Mouse (Mus musculus) retina, adult 2 months (tissue): ENCODE measurements around the gene Dennd4a.
"Not testable (repeated sequence)": the region's sequence is repeated elsewhere in the genome, so short reads cannot be mapped to it uniquely, and the experiment has no call there.

ENCODE experiments used
- DNase-seq: peaks from one replicate; pipeline ENCODE4 v3.0.0-alpha.2; 2012; ENCODE audit warnings: low read depth, low spot score

Dennd4a gene

GRCm38 (mm10) chr9:64811538-64812474 is 666 bp downstream of the Dennd4a start:
- peak; percentile 36 for DNase-seq

DNA sequence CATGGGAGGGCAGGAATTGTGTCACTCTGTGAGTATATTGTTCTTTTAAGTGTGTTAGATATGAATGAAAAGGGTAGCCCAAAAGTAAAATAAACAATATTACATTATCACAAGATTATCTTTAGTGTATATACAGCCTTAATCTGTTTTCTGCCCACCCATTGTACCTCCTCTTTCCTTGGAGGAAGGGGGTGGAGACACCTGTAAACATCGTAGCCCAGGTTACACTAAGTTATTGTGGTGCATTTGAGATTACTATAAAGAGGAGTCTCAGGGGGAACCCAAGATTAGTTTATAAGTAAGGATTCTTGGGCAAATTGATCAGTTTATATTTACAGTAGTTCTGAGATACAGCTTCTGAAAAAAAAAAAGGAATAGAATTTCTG is 1.3 kb downstream of the Dennd4a start:
- no peak for DNase-seq

- no peak for DNase-seq
Observed at GRCm38 (mm10) chr9:64814273-64814672, 3.1 kb downstream of the Dennd4a start.

- not testable (repeated sequence) for DNase-seq
Observed at GRCm38 (mm10) chr9:64819686-64820085, 8.5 kb downstream of the Dennd4a start.

DNA sequence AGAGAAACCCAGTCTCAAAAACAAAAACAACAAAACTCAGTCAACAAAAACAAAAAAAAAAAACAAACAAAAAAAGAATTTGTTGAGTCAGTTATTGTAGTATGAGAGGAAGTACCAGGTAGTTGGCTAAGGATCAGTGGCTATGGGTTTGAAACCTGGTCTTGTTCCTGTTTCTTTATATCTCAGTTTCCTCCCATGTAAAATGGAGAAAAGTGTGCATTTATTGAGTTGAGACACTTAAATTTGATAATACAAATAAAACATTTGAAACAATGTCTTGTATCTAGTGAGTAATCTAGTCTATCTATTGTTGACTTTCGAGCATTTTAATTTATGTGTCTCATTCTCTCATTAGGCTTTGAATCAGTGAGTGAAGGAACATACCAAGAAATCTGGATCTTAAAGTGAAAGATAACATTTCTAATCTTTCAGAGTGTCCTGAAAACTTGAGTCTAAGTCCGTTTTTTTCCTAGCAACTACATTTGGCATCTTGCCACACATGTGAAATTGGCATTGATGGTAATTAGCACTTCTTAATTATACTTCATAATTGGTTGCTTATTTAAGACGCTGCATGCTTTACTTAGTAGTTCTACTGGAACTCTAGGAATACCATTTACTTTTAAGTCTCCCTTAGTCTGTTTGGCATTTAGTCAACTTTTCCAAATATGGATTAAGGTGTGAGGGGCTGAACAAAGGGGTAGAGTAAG is 9.1 kb downstream of the Dennd4a start:
- DNase-seq = no peak

- no peak for DNase-seq
Observed at GRCm38 (mm10) chr9:64822235-64822634, 11.1 kb downstream of the Dennd4a start.

DNA sequence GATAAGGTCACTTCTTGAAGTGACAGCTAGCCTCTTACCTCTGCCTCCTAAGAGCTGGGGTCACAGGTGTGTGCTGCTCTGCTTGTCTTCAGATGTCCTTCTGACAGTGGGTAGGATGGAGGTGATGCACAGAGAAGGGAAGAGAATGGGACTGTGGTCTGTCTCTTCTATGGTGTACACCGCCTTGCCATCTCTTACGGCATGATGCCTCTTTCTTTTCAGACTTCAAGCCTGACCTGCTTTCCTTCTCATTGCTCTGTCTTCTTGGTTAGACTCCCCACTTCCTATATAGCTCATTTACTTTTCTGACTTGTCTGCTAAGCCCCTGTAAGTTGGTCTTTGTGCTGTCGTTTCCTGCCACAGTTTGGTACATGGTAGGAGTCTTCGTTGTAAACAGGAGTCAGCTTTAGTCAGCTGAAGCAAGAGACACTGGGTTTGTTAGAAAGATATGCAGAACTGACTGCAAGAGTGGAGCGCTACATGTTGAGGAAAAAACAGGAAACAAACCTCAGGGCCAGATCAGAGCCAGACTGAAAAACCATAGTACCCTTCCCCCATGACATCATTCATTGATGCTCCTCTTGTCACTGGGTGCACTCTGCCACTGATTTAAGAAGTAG is 13.4 kb downstream of the Dennd4a start:
- no peak for DNase-seq

DNA sequence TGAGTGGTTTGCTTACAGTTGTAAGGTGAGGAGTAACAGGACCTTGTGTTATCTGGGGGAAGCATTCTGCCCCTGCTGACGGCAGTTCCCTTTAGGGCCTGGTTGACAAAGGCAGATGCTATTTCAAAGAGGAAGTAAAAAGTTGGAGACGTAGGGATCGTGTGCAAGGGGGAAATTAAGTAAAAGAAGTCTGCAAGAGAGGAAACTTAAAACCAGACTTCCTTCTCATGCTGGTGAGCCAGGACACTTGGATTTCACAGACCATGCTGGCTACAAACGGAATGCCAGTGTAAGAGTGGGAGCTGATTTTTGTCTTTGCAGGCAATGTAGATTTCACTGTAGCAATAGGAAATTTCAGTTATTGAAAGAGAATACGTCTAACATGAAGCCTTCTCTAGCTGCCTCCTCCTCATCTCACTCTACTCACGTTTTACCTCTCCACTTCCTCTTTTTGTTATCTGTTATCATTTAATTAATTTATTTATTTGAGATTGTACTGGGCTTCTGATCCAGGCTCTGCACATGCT is 19.0 kb downstream of the Dennd4a start:
- DNase-seq = no peak

DNA sequence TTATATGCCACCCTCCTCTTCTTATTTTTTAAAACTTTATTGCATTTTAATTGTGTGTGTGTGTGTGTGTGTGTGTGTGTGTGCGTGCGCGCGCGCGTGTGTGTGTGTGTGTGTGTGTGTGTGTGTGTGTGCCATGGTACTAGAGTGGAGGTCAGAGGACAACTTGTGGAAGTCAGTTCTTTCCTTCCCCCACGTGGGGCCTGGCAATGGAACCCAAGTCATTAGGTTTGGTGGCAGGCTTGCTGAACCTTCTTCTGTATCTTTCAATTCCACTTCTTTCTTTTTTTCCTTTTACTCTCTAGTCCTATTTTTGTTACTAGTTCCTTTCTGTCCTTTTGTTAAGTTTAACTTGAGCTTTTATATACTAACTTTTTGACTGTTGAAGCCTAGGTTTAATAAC is 19.5 kb downstream of the Dennd4a start:
- DNase-seq = no peak

GRCm38 (mm10) chr9:64831760-64832159 is 20.6 kb downstream of the Dennd4a start:
- DNase-seq = no peak

GRCm38 (mm10) chr9:64834418-64834817 is 23.3 kb downstream of the Dennd4a start:
- DNase-seq = no peak

DNA sequence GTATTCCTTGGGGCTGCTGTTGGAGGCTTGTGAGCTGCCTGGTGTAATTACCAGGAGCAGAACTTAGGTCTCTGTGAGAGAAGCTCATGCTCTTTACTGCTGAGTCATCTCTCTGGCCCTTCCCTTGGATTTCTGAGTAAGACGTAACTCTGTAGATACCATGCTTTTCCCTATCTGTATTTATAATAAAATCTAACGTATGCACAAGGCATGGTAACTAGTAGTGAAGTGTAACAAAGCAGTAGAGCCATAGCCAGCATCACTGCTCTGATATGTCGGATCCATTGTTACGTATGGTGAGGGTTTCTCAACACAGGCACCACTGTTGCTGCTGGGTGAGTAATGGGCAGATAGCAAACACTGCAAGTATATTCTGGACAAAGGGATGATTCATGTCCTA is 34.2 kb downstream of the Dennd4a start:
- no peak for DNase-seq

DNA sequence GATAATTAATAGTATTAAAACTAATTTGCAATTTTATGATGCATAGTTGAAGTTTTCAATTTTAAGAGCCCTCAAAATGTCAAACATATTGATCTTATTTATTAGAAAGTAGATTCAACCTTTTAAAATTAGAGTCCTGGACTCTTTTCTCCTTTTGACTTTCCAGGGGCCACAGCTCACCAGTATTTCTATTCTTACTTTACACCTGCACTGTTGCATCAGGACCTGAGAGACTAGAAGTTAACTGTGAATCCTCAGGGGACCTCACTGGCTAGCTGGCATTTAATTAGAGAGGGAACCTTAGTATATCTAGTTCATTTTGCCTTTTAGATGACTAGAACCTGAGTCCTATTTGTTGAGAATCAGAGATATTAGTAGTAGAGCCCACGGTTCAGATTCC is 38.4 kb downstream of the Dennd4a start:
- DNase-seq = no peak

DNA sequence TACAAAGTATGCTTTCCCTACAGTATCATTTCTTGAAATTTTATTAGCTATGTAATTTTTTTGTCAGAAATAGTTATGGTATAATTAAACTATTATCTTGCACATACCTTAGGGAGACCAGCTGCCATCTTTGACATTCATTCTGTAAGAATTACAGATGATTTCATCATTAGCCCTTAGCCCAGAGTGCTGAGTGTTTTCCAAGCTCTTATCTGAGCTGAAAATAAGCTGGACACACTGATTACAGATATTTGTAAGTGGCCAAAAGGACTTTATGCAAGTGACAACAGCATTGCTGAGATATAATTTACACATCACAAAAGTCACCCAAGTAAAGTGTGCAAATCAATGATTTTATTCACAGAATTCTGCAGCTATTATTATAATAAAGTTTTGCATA is 48.9 kb downstream of the Dennd4a start:
- DNase-seq = no peak

- no peak for DNase-seq
Observed at GRCm38 (mm10) chr9:64862687-64863086, 51.5 kb downstream of the Dennd4a start.

DNA sequence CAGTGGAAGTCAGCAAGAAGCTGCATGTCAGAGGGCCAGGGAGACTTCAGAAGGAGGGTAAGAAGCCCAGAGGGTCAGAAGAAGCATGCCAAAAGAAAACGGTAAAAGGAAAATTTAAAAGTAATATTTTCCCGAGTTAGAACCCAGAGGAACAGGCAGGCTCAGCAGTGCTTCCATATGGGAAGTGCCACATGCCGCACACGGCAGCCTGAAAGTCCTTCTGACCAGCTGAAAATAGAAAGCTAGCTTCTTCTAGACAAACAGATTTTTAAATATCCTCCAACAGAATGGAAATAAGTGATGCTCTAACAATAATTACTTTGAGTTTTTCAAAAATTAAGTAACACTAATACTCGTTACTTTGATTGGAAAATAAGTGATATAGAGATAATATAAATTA is 74.9 kb downstream of the Dennd4a start:
- no peak for DNase-seq

GRCm38 (mm10) chr9:64896605-64897004 is 85.5 kb downstream of the Dennd4a start:
- DNase-seq = no peak

DNA sequence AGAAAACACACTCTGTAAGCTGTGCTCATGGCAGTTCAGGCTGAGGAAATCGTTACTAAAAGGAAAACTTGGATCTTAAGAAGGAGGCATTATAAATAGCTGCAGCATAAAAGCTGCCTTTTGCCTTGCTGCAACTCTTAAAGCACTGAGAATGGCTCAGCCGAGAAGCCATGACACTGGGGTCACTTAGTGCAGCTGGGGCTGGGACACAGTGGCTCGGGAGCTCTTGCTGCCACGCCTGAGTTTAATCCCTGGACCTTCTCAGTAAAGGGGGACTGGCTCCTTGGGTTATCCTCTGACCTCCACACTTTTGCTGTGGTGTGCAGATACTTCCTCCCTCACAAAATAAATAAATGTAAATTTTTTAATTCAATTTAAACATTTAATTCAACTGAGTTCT is 91.7 kb downstream of the Dennd4a start:
- no peak for DNase-seq

DNA sequence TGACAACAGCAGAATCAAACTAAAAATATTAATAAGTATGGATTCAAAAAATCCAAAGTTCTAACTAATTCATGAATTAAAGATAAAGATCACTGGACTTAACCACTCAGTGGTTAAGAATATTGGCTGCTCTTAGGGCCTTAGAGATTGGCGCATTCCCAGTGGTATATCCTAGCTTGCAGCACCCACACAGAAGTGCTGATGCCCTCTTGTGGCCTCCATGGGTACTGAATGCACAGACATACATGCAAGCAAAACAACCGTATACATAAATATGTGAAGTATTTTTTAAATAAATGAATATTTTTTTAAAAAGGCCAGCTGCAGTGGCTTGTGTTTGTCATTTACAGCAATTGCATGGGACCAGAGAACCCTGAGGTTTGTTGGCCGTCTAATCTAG is 92.2 kb downstream of the Dennd4a start:
- DNase-seq = peak; percentile 59

- DNase-seq = no peak
Observed at GRCm38 (mm10) chr9:64904917-64905640, 93.9 kb downstream of the Dennd4a start.

- no peak for DNase-seq
Observed at GRCm38 (mm10) chr9:64907441-64907840, 96.3 kb downstream of the Dennd4a start.

- no peak for DNase-seq
Observed at GRCm38 (mm10) chr9:64913406-64913805, 102.3 kb downstream of the Dennd4a start.
